Mouse (Mus musculus) lung, embryonic 16.5 days (tissue): ENCODE measurements around the gene Akap2. TPM values are rescaled to one million over a fixed set of nuclear protein-coding genes. Genes with fewer than 3 reads are reported as not detected.

Source experiments
- ATAC-seq: fragments of 200-750 bp; cut with Nextera tagmentation; 2 replicates; pipeline ENCODE4 v1.8.0; 2017; ENCODE audit warnings: low read depth, mild to moderate bottlenecking, moderate library complexity
- H3K27ac ChIP-seq: fragments of 300-500 bp; sonication (generic); 2 replicates; pipeline ENCODE4 v1.5.1; 2014; ENCODE audit warnings: mild to moderate bottlenecking, control low read depth, low read length
- H3K27me3 ChIP-seq: fragments of 300-500 bp; sonication (generic); 2 replicates; pipeline ENCODE4 v1.6.1; 2014; ENCODE audit warnings: low read depth, low read length, mixed read lengths; ENCODE audit not compliant: control insufficient read depth, insufficient read depth
- H3K36me3 ChIP-seq: fragments of 300-500 bp; sonication (generic); 2 replicates; pipeline ENCODE4 v1.6.1; 2014; ENCODE audit warnings: low read length; ENCODE audit not compliant: control insufficient read depth, insufficient read depth
- H3K4me1 ChIP-seq: fragments of 300-500 bp; sonication (generic); replicated peaks from 2 replicates; pipeline ENCODE4 v1.6.1; 2014; ENCODE audit warnings: low read length, mixed read lengths; ENCODE audit not compliant: control insufficient read depth, insufficient read depth
- H3K4me2 ChIP-seq: fragments of 300-500 bp; sonication (generic); 2 replicates; pipeline ENCODE4 v1.6.1; 2014; ENCODE audit warnings: low read depth, low read length, control low read depth
- H3K4me3 ChIP-seq: fragments of 300-500 bp; sonication (generic); 2 replicates; pipeline ENCODE4 v1.5.1; 2014; ENCODE audit warnings: mild to moderate bottlenecking, low read length, control low read depth
- H3K9ac ChIP-seq: fragments of 300-500 bp; sonication (generic); 2 replicates; pipeline ENCODE4 v1.6.1; 2014; ENCODE audit warnings: low read length, control low read depth
- H3K9me3 ChIP-seq: fragments of 300-500 bp; sonication (generic); 2 replicates; pipeline ENCODE4 v1.6.1; 2016; ENCODE audit warnings: low read length; ENCODE audit not compliant: control insufficient read depth
- WGBS: fragments of 180-500 bp; shearing (Covaris S2); extraction: QIAGEN DNeasy Blood & Tissue Kit; methylation state at CpG from one replicate; pipeline ENCODE4 v1.1.7; 2014; 5-methylcytosine and 5-hydroxymethylcytosine counted together
- polyA plus RNA-seq: library from polyadenylated mRNA; unstranded; fragments of >200 nt; fragmentation: Nextera tagmentation; extraction: Ambion mirVana; gene quantifications from 2 replicates; pipeline ENCODE4 v1.2.1, GENCODE M21; 2015

The Akap2 gene
- polyA plus RNA-seq, 1 experiment from 2014 or later, result 44.4 TPM

DNA sequence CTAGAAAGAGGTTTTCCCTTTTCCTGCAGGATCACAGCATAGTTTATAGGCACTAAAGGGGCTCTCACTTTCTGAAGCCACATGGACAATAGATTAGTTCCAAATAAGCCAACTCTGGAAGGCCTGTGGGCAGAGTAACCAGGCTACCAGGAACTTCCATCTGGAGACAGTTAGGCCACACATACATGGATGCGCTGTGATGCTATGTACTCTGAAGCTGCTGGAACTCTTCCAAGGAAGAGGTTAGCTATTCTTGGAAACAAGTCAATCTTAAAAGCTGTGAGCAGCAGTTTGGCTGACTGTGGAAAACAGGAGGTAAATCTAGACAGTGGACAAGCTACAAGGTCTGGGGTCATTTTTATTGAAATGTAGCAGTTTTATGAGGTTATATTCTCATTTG, 46.9 kb downstream of the Akap2 start:
- ATAC-seq, result peak; percentile 84
- Histone ChIP-seq H3K9ac (no peak overlapping the region), H3K4me1 (peaks cover 32% of the 10 kb centered on the region), H3K9me3 (no peaks in the 10 kb centered on the region), H3K36me3 (no peaks in the 10 kb centered on the region), H3K27ac (peak overlapping the region; percentile 92), H3K27me3 (no peaks in the 10 kb centered on the region), H3K4me2 (no peak overlapping the region), H3K4me3 (no peak overlapping the region)
- 44% methylated on average over 1 of the region's 1 CpGs for WGBS

DNA sequence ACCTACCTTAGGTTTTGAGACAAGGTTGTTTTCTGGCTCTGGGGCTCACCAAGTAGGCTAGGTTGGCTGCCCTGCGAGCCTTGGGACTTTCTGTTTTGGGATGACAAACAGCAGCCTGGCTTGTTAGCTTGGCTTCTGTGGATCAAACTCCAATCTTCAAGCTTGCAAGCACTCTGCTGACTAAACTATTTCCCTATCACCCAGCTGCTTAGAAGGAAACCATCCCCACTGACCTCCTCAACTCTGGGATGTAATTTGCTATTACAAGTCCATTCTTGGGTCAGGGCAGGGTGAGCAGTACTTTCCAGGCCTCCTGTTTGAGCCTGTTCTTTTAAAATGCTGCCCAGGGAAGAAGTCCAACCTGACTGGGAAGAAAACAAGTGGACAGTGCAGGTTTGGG, 47.5 kb downstream of the Akap2 start:
- 0 out of 2 replicates have a peak, but pooled peaks have one; percentile 39 for ATAC-seq
- Histone ChIP-seq H3K4me3 (no peak overlapping the region), H3K27me3 (no peaks in the 10 kb centered on the region), H3K27ac (peak overlapping the region; percentile 92), H3K9me3 (no peaks in the 10 kb centered on the region), H3K4me2 (no peak overlapping the region), H3K9ac (no peak overlapping the region), H3K36me3 (no peaks in the 10 kb centered on the region), H3K4me1 (peaks cover 32% of the 10 kb centered on the region)
- 38% methylated on average over 1 of the region's 1 CpGs for WGBS

DNA sequence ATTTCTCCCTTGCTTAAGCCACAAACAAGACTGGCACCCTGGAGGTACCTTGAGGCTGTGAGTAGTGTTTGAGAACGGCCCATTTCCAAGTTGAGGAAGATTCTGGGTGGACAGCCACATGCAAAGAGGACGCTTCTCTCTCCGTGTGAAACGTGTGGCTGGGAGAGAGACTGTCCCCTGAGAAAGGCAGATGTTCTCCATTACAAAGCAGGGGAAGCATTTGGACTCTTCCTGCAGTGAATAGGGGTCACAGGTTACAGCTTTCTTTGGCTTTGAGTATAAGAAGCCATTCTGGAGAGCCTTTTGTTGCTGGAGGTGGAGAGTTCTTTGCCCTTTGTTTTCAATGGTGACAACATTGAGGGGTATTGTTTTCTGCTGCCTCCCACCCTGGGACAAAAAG, 48.3 kb downstream of the Akap2 start:
- Histone ChIP-seq H3K4me1 (peaks cover 32% of the 10 kb centered on the region), H3K9ac (no peak overlapping the region), H3K4me3 (no peak overlapping the region), H3K36me3 (no peaks in the 10 kb centered on the region), H3K4me2 (no peak overlapping the region), H3K27me3 (no peaks in the 10 kb centered on the region), H3K27ac (peak overlapping the region; percentile 92), H3K9me3 (no peaks in the 10 kb centered on the region)
- 47% methylated on average over 4 of the region's 4 CpGs for WGBS
- peak; percentile 53; the same call in 1 of the 2 replicates for ATAC-seq

DNA sequence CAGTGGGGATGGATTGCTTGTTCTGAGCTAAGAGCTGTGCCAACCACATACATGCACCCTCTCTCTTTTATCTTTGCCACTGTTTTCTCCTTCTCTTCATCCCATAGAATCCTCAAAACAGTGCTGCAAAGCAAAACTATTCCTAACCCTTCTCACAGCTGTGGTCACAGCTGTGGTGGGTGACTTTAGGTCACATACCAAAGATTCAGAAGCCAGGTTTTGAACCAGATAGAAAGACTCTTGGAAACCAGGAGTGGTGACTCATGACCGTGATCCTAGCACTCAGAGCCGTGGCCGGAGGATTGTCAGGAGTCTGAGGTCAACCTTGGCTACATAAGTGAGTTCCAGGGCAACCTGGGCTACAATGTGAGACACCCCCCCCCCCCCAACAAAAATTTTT, 51.5 kb downstream of the Akap2 start:
- H3K9ac ChIP-seq, result no peak overlapping the region
- peaks cover 33% of the 10 kb centered on the region for H3K4me1 ChIP-seq
- ATAC-seq, result no peak

DNA sequence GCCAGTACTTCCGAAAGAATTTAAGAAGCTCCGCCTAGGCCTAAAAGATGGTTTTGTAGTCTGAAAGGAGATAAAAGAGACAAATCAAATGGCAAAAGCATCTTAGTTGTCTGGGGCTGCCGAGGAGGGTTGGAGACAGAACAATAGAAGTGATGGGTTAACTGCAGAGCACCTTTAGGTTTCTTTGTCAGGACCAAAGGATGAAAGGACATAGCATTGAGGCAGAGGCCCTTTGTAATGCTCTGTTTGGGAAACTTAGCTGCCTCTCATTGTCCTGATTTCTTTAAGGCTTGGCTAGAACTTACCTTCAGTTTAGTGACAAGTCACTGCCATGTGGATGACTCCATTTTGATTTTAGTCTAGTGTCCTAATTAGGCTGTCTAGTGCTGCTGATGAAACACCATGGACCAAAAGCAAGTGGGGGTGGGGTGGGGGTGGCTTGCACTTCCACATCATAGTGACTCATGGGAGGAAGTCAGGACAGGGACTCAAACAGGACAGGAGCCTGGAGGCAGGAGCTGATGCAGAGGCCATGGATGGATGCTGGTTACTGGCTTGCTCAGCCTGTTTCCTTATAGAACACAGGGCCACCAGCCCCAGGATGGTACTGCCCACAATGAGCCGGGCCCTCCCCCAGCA, 52.8 kb downstream of the Akap2 start:
- H3K4me1 ChIP-seq, result peaks cover 24% of the 10 kb centered on the region
- WGBS, result 74% methylated on average over 4 of the region's 4 CpGs

More for the DNA sequence above, 51.5 kb downstream of the Akap2 start:
- no peak overlapping the region for H3K27ac ChIP-seq
- H3K36me3 ChIP-seq, result no peaks in the 10 kb centered on the region
- no peaks in the 10 kb centered on the region for H3K27me3 ChIP-seq
- WGBS, result 68% methylated on average over 3 of the region's 3 CpGs
- H3K9me3 ChIP-seq, result no peaks in the 10 kb centered on the region
- H3K4me3 ChIP-seq, result no peak overlapping the region
- no peak overlapping the region for H3K4me2 ChIP-seq

DNA sequence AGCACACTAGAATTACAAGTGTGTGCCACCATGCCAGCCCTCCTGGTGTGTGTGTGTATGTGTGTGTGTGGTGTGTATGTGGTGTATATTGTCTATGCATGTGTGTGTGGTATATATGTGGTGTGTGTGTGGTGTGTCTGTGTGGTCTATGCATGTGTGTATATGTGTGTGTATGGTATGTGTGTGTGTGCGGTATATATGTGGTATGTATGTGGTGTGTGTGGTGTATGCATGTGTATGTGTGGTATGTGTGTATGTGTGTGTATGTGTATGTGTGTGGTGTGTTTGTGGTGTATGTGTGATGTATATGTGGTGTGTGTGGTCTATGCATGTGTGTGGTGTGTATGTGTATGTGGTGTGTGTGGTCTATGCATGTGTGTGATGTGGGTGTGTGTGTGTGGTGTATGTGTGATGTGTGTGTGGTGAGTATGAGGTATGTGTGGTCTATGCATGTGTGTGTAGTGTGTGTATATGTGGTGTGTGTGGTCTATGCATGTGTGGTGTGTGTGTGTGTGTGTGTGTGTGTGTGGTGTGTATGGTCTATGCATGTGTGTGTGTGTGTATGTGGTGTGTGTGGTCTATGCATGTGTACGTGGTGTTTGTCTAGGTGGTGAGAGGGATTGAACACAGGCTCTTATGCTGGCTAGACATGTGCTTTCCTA, 54.2 kb downstream of the Akap2 start:
- Histone ChIP-seq H3K9ac (no peak overlapping the region), H3K4me2 (no peak overlapping the region), H3K27ac (0 out of 2 replicates have a peak overlapping the region, but pooled peaks have one; percentile 20), H3K27me3 (no peaks in the 10 kb centered on the region), H3K9me3 (no peaks in the 10 kb centered on the region), H3K36me3 (no peaks in the 10 kb centered on the region), H3K4me3 (no peak overlapping the region), H3K4me1 (peaks cover 15% of the 10 kb centered on the region)
- ATAC-seq, result peak; percentile 20
- 88% methylated on average over 2 of the region's 2 CpGs for WGBS

More for the DNA sequence above, 52.8 kb downstream of the Akap2 start:
- ATAC-seq, result no peak
- Histone ChIP-seq H3K9me3 (no peaks in the 10 kb centered on the region), H3K27me3 (no peaks in the 10 kb centered on the region), H3K27ac (no peak overlapping the region), H3K9ac (no peak overlapping the region), H3K4me2 (no peak overlapping the region), H3K36me3 (no peaks in the 10 kb centered on the region), H3K4me3 (no peak overlapping the region)

DNA sequence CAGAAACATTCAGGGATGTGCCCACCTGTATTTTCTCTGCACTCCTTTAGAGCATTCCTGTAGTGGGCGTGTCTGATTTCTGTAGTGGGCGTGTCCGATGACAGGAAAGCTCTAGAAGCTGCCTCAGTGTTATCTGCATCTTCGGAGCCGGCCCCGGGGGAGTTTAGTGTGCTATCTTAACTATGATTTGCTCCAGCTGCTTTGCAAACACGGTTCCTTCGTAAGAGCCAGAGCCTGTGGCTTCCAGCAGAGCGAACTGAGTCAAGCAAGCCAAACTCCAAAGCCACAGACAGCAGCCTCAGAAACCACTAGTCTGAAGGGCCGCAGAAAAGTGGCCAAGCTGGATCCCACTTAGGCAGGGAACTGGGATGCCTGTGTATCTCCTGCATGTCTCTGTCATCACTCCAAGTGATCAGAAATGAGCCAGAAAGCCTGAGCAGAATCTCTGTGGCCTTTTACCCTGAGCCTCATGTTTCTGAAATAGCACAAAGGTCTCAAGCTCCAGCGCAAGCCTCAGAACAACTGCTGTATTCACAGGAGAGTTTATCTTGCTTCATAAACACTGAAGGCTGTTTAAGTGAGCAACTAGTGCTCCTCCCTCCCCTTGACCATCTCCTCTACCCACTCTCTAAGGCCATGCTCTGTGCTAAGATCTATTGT, 55.5 kb downstream of the Akap2 start:
- peaks cover 15% of the 10 kb centered on the region for H3K4me1 ChIP-seq
- 15% methylated on average over 11 of the region's 11 CpGs for WGBS
- H3K9ac ChIP-seq, result no peak overlapping the region
- H3K27me3 ChIP-seq, result no peaks in the 10 kb centered on the region
- H3K4me3 ChIP-seq, result no peak overlapping the region
- no peaks in the 10 kb centered on the region for H3K9me3 ChIP-seq
- H3K4me2 ChIP-seq, result no peak overlapping the region
- peak; percentile 79 for ATAC-seq
- H3K27ac ChIP-seq, result peak overlapping the region; percentile 72
- H3K36me3 ChIP-seq, result no peaks in the 10 kb centered on the region

DNA sequence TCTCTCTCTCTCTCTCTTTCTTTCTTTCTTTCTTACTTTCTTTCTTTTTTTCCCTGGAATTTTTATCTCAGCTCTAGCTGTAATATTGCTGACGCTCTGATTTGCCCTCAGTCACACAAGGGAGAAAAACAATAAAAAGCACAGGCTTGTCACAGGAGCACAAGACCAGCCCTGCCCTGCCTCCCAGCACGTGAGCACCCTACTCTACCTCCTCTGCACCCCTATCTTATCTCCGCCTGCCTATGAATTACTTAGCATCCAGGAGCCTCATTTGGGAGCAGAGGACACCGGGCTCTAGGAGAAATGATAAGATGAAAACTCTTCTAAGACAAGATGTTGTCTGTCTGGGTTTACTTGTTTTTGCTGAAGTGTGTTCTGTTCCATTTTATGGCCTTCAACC, 57.1 kb downstream of the Akap2 start:
- ATAC-seq, result no peak
- Histone ChIP-seq H3K9ac (no peak overlapping the region), H3K27ac (no peak overlapping the region), H3K27me3 (no peaks in the 10 kb centered on the region), H3K9me3 (no peaks in the 10 kb centered on the region), H3K4me1 (peaks cover 15% of the 10 kb centered on the region), H3K4me2 (no peak overlapping the region), H3K36me3 (no peaks in the 10 kb centered on the region), H3K4me3 (no peak overlapping the region)
- 57% methylated on average over 4 of the region's 4 CpGs for WGBS

DNA sequence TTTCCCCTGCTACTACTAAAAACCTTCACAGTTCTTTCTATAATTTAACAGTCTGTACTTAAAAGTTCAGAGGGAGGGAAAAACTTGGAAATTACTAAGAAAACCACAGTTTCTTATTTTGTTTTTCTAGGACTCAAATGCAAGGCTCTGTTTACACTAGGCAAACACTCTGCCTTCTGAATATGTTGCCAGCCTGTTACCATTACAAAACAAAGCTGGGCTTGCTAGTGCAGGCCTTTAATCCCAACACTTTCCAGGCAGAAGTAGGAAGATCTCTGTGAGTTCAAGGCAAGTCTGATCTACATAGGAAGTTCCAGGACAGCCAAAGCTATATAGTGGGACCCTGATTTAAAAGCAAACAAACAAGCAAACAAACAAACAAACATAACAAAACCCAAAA, 58.1 kb downstream of the Akap2 start:
- Histone ChIP-seq H3K9me3 (no peaks in the 10 kb centered on the region), H3K9ac (no peak overlapping the region), H3K4me2 (no peak overlapping the region), H3K4me3 (no peak overlapping the region), H3K36me3 (no peaks in the 10 kb centered on the region), H3K27me3 (no peaks in the 10 kb centered on the region), H3K4me1 (peaks cover 15% of the 10 kb centered on the region), H3K27ac (no peak overlapping the region)
- ATAC-seq, result no peak
